Mouse (Mus musculus): ENCODE measurements around the gene 3110040M04Rik.
"Not testable (repeated sequence)": the region's sequence is repeated elsewhere in the genome, so short reads cannot be mapped to it uniquely, and the experiment has no call there.

Gene 3110040M04Rik

GRCm38 (mm10) chr1:151192075-151192474 is 11.8 kb upstream of the 3110040M04Rik start, which contains the start of gene Gm8947:
Gene Gm8947 (plus strand): TSS chr1:151192376.
- not testable (repeated sequence) for DNase-seq (ENCODE audit: low spot score in 2 of 2)

GRCm38 (mm10) chr1:151192739-151193138 is 11.2 kb upstream of the 3110040M04Rik start:
- not testable (repeated sequence) for DNase-seq (ENCODE audit: low spot score in 2 of 2)

GRCm38 (mm10) chr1:151195986-151196385 is 7.9 kb upstream of the 3110040M04Rik start:
- not testable (repeated sequence) for DNase-seq (ENCODE audit: low spot score in 2 of 2)

GRCm38 (mm10) chr1:151196690-151197089 is 7.2 kb upstream of the 3110040M04Rik start:
- DNase-seq (ENCODE audit: low spot score in 2 of 2) = not testable (repeated sequence)

- DNase-seq (ENCODE audit: low spot score in 2 of 2) = not testable (repeated sequence)
Measured at GRCm38 (mm10) chr1:151198120-151198519, 5.8 kb upstream of the 3110040M04Rik start, which contains the start of gene Gm47995. Gene Gm47995 (plus strand): TSS chr1:151198448.

GRCm38 (mm10) chr1:151200620-151201019 is 3.3 kb upstream of the 3110040M04Rik start:
- DNase-seq (ENCODE audit: low spot score in 2 of 2) = not testable (repeated sequence)

GRCm38 (mm10) chr1:151202771-151203170 is 1.1 kb upstream of the 3110040M04Rik start:
- not testable (repeated sequence) for DNase-seq (ENCODE audit: low spot score in 2 of 2)

GRCm38 (mm10) chr1:151208493-151208892 is 4.6 kb downstream of the 3110040M04Rik start:
- not testable (repeated sequence) for DNase-seq (ENCODE audit: low spot score in 2 of 2)

- DNase-seq (ENCODE audit: low spot score in 2 of 2) = not testable (repeated sequence)
Measured at GRCm38 (mm10) chr1:151208944-151209343, 5.0 kb downstream of the 3110040M04Rik start.

GRCm38 (mm10) chr1:151209824-151210355 is 6.0 kb downstream of the 3110040M04Rik start, which contains the start of gene Gm47996:
Gene Gm47996 (plus strand): TSS chr1:151210131.
- not testable (repeated sequence) for DNase-seq (ENCODE audit: low spot score in 2 of 2)

- DNase-seq (ENCODE audit: low spot score in 2 of 2) = not testable (repeated sequence)
Measured at GRCm38 (mm10) chr1:151211666-151212065, 7.7 kb downstream of the 3110040M04Rik start.

- DNase-seq (ENCODE audit: low spot score in 2 of 2) = no peak
Measured at GRCm38 (mm10) chr1:151214862-151215261, 10.9 kb downstream of the 3110040M04Rik start.

GRCm38 (mm10) chr1:151215985-151216384 is 12.1 kb downstream of the 3110040M04Rik start:
- DNase-seq (ENCODE audit: low spot score in 2 of 2) = no peak

- no peak for DNase-seq (ENCODE audit: low spot score in 2 of 2)
Measured at GRCm38 (mm10) chr1:151216417-151216816, 12.5 kb downstream of the 3110040M04Rik start.

GRCm38 (mm10) chr1:151219045-151219444 is 15.1 kb downstream of the 3110040M04Rik start:
- no peak for DNase-seq (ENCODE audit: low spot score in 2 of 2)

GRCm38 (mm10) chr1:151220098-151220497 is 16.2 kb downstream of the 3110040M04Rik start:
- DNase-seq (ENCODE audit: low spot score in 2 of 2) = no peak

GRCm38 (mm10) chr1:151222561-151223267 is 18.8 kb downstream of the 3110040M04Rik start:
- DNase-seq (ENCODE audit: low spot score in 2 of 2) = no peak

GRCm38 (mm10) chr1:151223377-151223776 is 19.5 kb downstream of the 3110040M04Rik start:
- DNase-seq (ENCODE audit: low spot score in 2 of 2) = no peak

- DNase-seq (ENCODE audit: low spot score in 2 of 2) = no peak
Measured at GRCm38 (mm10) chr1:151224536-151224935, 20.6 kb downstream of the 3110040M04Rik start.

- no peak for DNase-seq (ENCODE audit: low spot score in 2 of 2)
Measured at GRCm38 (mm10) chr1:151227506-151227905, 23.6 kb downstream of the 3110040M04Rik start.

GRCm38 (mm10) chr1:151228320-151228989 is 24.5 kb downstream of the 3110040M04Rik start:
- DNase-seq (ENCODE audit: low spot score in 2 of 2) = no peak

GRCm38 (mm10) chr1:151232346-151232745 is 28.4 kb downstream of the 3110040M04Rik start:
- DNase-seq (ENCODE audit: low spot score in 2 of 2) = no peak
